Mouse (Mus musculus): ENCODE measurements around the gene Nck2.

Nck2 gene

DNA sequence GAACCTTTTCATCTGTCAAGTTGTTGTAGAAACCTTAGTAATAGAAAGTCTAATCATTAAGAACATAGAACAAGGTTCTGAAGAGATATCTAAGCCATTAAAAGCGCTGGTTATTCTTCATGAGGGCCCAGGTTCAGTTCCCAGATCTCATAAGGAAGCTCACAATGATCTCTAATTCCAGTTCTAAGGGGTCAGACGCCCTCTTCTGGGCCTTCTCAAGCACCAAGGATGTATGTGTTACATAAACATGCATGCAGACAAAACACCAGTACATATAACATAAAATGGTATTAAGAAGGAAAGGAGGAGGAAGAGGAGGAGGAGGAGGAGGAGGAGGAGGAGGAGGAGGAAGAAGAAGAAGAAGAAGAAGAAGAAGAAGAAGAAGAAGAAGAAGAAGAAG lies 145.5 kb downstream of the Nck2 start:
- DNase-seq: no peak

DNA sequence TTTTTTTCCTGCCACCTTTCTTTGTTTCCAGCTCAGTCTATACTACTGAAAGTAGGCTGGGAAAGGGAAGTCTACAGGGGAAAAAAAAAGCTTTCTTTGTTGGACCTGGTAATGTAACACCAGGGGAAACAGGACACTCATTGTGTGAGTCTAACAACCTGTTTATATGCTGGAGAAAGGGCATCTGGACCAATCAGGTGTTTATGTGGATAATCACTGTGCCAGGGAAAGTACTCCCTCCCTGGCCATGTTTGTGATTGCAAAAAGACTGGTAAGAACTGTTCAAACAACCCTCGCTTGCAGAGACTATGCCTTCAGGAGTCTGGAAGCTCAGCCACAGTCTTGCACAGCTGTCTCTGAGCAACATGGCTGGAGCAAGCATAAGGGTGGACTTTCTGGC lies 146.3 kb downstream of the Nck2 start:
- no peak for DNase-seq

- DNase-seq: no peak
These were observed 148.7 kb downstream of the Nck2 start for GRCm38 (mm10) chr1:43593069-43593468.

DNA sequence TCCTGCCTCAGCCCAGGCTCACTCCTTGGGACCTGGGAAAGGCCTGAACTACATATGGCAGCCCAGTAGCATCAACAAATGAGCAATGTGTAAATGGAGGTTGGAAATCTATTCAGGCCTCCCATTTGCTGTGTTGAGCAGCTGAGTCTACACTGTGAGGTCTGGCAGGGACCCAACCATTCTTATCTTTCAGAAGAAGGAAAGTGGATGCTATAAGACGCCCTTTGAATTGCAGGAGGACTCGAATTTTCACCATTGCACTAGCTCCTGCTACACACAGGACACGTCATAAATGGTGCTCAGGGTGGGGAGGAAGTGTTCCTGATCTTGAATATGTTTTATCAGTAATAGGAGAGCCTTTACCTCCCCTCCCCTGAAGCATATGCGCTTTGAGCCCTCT lies 150.4 kb downstream of the Nck2 start:
- no peak for DNase-seq

- DNase-seq: no peak
These were observed 153.4 kb downstream of the Nck2 start for GRCm38 (mm10) chr1:43597731-43598130.

DNA sequence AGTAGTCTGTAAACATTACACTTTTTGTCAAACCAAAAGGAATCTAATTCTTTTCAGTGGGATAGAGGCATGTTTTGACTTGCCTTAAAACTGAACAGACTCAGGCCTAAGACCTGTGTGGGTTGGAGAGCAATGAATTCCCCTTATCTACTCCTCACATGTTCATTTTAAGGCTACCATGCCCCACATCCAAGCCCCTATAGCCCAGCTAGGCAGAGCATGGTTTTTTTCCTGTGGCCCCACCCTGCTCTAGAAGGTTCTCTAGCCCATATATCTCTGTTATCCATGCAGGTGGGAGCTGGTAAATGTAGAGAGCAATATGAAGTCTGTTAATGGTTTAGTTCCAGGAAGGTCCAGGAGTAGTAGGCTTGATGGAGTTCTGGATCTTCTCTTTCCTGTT lies 155.1 kb downstream of the Nck2 start:
- no peak for DNase-seq

DNA sequence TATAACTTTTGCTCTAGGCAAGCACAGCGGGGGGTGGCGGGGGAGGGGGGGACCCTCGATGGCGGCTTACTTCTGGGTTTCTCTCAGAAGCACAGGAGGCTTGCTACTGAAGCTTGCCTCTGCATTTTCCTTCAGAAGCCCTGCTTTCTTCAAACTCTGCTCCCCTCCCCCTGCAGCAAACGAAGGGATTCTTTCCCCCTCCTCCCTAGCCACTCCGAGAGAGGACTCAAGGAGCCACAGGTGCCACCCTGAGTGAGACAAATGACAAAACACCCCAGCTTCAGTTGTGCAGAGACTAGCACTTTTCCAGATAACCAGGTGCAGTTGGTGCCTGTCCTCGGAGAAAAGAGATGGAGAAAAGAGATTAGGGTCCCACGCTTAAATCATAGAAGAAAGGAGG lies 156.7 kb downstream of the Nck2 start:
- DNase-seq: no peak

DNA sequence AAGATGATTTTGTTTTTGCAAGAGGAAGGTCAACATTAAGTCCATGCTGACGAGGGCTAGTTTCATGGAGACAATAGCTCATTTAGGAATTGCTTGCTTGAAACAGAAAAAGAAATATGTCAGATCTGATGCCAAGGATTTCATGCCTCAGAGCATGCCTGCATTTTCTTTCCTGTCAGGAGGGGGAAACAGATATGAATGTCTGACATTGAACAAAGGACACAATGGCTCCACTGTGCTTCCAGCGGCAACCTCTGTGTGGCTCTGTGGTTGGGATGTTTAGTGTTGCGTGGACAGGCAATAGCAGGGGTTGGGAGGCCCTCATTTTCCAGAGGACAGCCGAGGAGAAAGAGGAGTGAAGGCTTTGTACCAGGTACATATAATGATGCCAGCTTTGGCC lies 171.6 kb downstream of the Nck2 start:
- no peak for DNase-seq

Data from cerebellum, adult 18-20 months (tissue).